Mouse (Mus musculus) forebrain, embryonic 16.5 days (tissue): ENCODE measurements at regions not wholly inside any gene's neighbourhood (a gene's known extent, or its start where the extent isn't known, plus 50 kb on each side); places are given as distances from the start of the nearest gene placed in this dataset.

Experiments used
- ATAC-seq: fragments of 200-750 bp; cut with Nextera tagmentation; 2 replicates; pipeline ENCODE4 v1.8.0; 2017; ENCODE audit warnings: mild to moderate bottlenecking, moderate library complexity
- H3K27ac ChIP-seq: fragments of 300-500 bp; sonication (generic); 2 replicates; pipeline ENCODE4 v1.5.1; 2014; ENCODE audit warnings: low read length, control low read depth
- H3K27me3 ChIP-seq: fragments of 300-500 bp; sonication (generic); replicated peaks from 2 replicates; pipeline ENCODE4 v1.6.1; 2014; ENCODE audit warnings: low read length; ENCODE audit not compliant: control insufficient read depth, insufficient read depth
- H3K36me3 ChIP-seq: fragments of 300-500 bp; sonication (generic); 2 replicates; pipeline ENCODE4 v1.6.1; 2014; ENCODE audit not compliant: control insufficient read depth, insufficient read depth
- H3K4me1 ChIP-seq: fragments of 300-500 bp; sonication (generic); replicated peaks from 2 replicates; pipeline ENCODE4 v1.6.1; 2014; ENCODE audit warnings: low read length; ENCODE audit not compliant: control insufficient read depth, insufficient read depth
- H3K4me2 ChIP-seq: fragments of 300-500 bp; sonication (generic); 2 replicates; pipeline ENCODE4 v1.6.1; 2014; ENCODE audit warnings: mild to moderate bottlenecking, low read length, control low read depth
- H3K4me3 ChIP-seq: fragments of 300-500 bp; sonication (generic); replicated peaks from 2 replicates; pipeline ENCODE4 v1.5.1; 2014; ENCODE audit warnings: mild to moderate bottlenecking, low read length, control low read depth
- H3K9ac ChIP-seq: fragments of 300-500 bp; sonication (generic); replicated peaks from 2 replicates; pipeline ENCODE4 v1.6.1; 2014; ENCODE audit warnings: low read depth, low read length, control low read depth
- H3K9me3 ChIP-seq: fragments of 300-500 bp; sonication (generic); 2 replicates; pipeline ENCODE4 v1.6.1; 2016; ENCODE audit warnings: low read length; ENCODE audit not compliant: control insufficient read depth
- WGBS: fragments of 180-500 bp; shearing (Covaris S2); extraction: QIAGEN DNeasy Blood & Tissue Kit; methylation state at CpG from one replicate; pipeline ENCODE4 v1.1.7; 2014; 5-methylcytosine and 5-hydroxymethylcytosine counted together

GRCm38 (mm10) chr15:49335523-49336040 is 4549.1 kb upstream of the Gm7489 start:
- Histone ChIP-seq H3K27ac (no peak overlapping the region), H3K4me3 (no peak overlapping the region), H3K27me3 (no peaks in the 10 kb centered on the region), H3K9ac (no peak overlapping the region), H3K36me3 (no peaks in the 10 kb centered on the region), H3K4me2 (no peak overlapping the region), H3K4me1 (no peaks in the 10 kb centered on the region), H3K9me3 (no peaks in the 10 kb centered on the region)
- 0 out of 2 replicates have a peak, but pooled peaks have one; percentile 52 for ATAC-seq
- WGBS, result 61% methylated on average over 2 of the region's 2 CpGs

GRCm38 (mm10) chr15:49347029-49347428 is 4537.7 kb upstream of the Gm7489 start:
- H3K4me3 ChIP-seq, result no peak overlapping the region
- ATAC-seq, result no peak
- H3K9ac ChIP-seq, result no peak overlapping the region
- H3K36me3 ChIP-seq, result no peaks in the 10 kb centered on the region
- WGBS, result 96% methylated on average over 1 of the region's 1 CpGs
- H3K9me3 ChIP-seq, result no peaks in the 10 kb centered on the region
- H3K27me3 ChIP-seq, result no peaks in the 10 kb centered on the region
- H3K4me2 ChIP-seq, result no peak overlapping the region
- no peak overlapping the region for H3K27ac ChIP-seq
- H3K4me1 ChIP-seq, result no peaks in the 10 kb centered on the region

GRCm38 (mm10) chr15:49356107-49356506 is 4528.6 kb upstream of the Gm7489 start:
- no peaks in the 10 kb centered on the region for H3K27me3 ChIP-seq
- no peaks in the 10 kb centered on the region for H3K4me1 ChIP-seq
- no peaks in the 10 kb centered on the region for H3K9me3 ChIP-seq
- no peak overlapping the region for H3K4me3 ChIP-seq
- H3K36me3 ChIP-seq, result no peaks in the 10 kb centered on the region
- no peak overlapping the region for H3K27ac ChIP-seq
- ATAC-seq, result no peak
- no peak overlapping the region for H3K9ac ChIP-seq
- 82% methylated on average over 2 of the region's 2 CpGs for WGBS
- no peak overlapping the region for H3K4me2 ChIP-seq

- Histone ChIP-seq H3K9ac (no peak overlapping the region), H3K9me3 (no peaks in the 10 kb centered on the region), H3K36me3 (no peaks in the 10 kb centered on the region), H3K4me1 (no peaks in the 10 kb centered on the region), H3K27me3 (no peaks in the 10 kb centered on the region), H3K4me2 (no peak overlapping the region), H3K4me3 (no peak overlapping the region), H3K27ac (no peak overlapping the region)
- WGBS, result 44% methylated on average over 1 of the region's 1 CpGs
- ATAC-seq, result no peak
Measured at GRCm38 (mm10) chr15:49395966-49396365, 4488.7 kb upstream of the Gm7489 start.

- H3K4me3 ChIP-seq, result no peak overlapping the region
- H3K9ac ChIP-seq, result no peak overlapping the region
- ATAC-seq, result no peak
- H3K36me3 ChIP-seq, result no peaks in the 10 kb centered on the region
- no peak overlapping the region for H3K4me2 ChIP-seq
- H3K27me3 ChIP-seq, result no peaks in the 10 kb centered on the region
- H3K4me1 ChIP-seq, result no peaks in the 10 kb centered on the region
- no peak overlapping the region for H3K27ac ChIP-seq
- H3K9me3 ChIP-seq, result no peaks in the 10 kb centered on the region
Measured at GRCm38 (mm10) chr15:49413665-49414064, 4471.0 kb upstream of the Gm7489 start.

- no peaks in the 10 kb centered on the region for H3K9me3 ChIP-seq
- no peak for ATAC-seq
- H3K36me3 ChIP-seq, result no peaks in the 10 kb centered on the region
- no peak overlapping the region for H3K4me2 ChIP-seq
- no peak overlapping the region for H3K27ac ChIP-seq
- no peak overlapping the region for H3K4me3 ChIP-seq
- no peaks in the 10 kb centered on the region for H3K27me3 ChIP-seq
- no peaks in the 10 kb centered on the region for H3K4me1 ChIP-seq
- H3K9ac ChIP-seq, result no peak overlapping the region
Measured at GRCm38 (mm10) chr15:49451310-49451709, 4433.4 kb upstream of the Gm7489 start.

- ATAC-seq, result no peak
- Histone ChIP-seq H3K9me3 (no peaks in the 10 kb centered on the region), H3K27ac (no peak overlapping the region), H3K4me2 (no peak overlapping the region), H3K4me1 (no peaks in the 10 kb centered on the region), H3K27me3 (no peaks in the 10 kb centered on the region), H3K36me3 (no peaks in the 10 kb centered on the region), H3K9ac (no peak overlapping the region), H3K4me3 (no peak overlapping the region)
Measured at GRCm38 (mm10) chr15:49484582-49484981, 4400.1 kb upstream of the Gm7489 start.

GRCm38 (mm10) chr15:49492836-49493235 is 4391.9 kb upstream of the Gm7489 start:
- no peak for ATAC-seq
- no peak overlapping the region for H3K27ac ChIP-seq
- no peak overlapping the region for H3K4me2 ChIP-seq
- H3K27me3 ChIP-seq, result no peaks in the 10 kb centered on the region
- no peak overlapping the region for H3K4me3 ChIP-seq
- no peak overlapping the region for H3K9ac ChIP-seq
- 51% methylated on average over 2 of the region's 2 CpGs for WGBS
- no peaks in the 10 kb centered on the region for H3K9me3 ChIP-seq
- no peaks in the 10 kb centered on the region for H3K36me3 ChIP-seq
- H3K4me1 ChIP-seq, result no peaks in the 10 kb centered on the region

- Histone ChIP-seq H3K36me3 (no peaks in the 10 kb centered on the region), H3K9ac (no peak overlapping the region), H3K9me3 (no peaks in the 10 kb centered on the region), H3K4me3 (no peak overlapping the region), H3K27ac (no peak overlapping the region), H3K27me3 (no peaks in the 10 kb centered on the region), H3K4me1 (no peaks in the 10 kb centered on the region), H3K4me2 (no peak overlapping the region)
- no peak for ATAC-seq
Measured at GRCm38 (mm10) chr15:49501821-49502220, 4382.9 kb upstream of the Gm7489 start.
